ENCODE assay signal across 20 mouse cellular contexts in genomic region chr8:61467553-61467815, GRCm38 (mm10).
"Had no signal": no experiment of that assay in that cellular context is flagged by ENCODE, and none has a peak within 500 bp of the region (broad histone marks: within the 10 kb centered on the region; RNA-seq: fewer than 3 reads in every experiment).

No protein-coding gene starts in this region.

- H3K9ac ChIP-seq: limb, embryonic 12.5 days; limb, embryonic 15.5 days; liver, embryonic 14.5 days; liver, postnatal 0 days; lung, embryonic 14.5 days; neural tube, embryonic 12.5 days; stomach, embryonic 15.5 days had no signal

- DNase-seq: kidney, adult 18-20 months; kidney, adult 9 months; kidney, postnatal 14 days; kidney, postnatal 4 days; left cerebral cortex, postnatal 4 days; liver, postnatal 0 days; lung, embryonic 14.5 days; retina, postnatal 1 day; right cerebral cortex, postnatal 25 days; spleen, adult 18-20 months; thymus, postnatal 25 days had no signal

- H3K4me2 ChIP-seq: limb, embryonic 12.5 days; limb, embryonic 15.5 days; liver, embryonic 11.5 days; lung, embryonic 14.5 days; neural tube, embryonic 12.5 days; stomach, embryonic 15.5 days had no signal

- H3K36me3 ChIP-seq: limb, embryonic 12.5 days; limb, embryonic 15.5 days; neural tube, embryonic 12.5 days; stomach, embryonic 15.5 days had no signal

- ATAC-seq: intestine, embryonic 16.5 days; liver, postnatal 0 days; lung, postnatal 0 days had no signal

- H3K27ac ChIP-seq: limb, embryonic 12.5 days; limb, embryonic 15.5 days; liver, embryonic 14.5 days; macrophage; neural tube, embryonic 12.5 days; stomach, embryonic 15.5 days had no signal

- H3K4me3 ChIP-seq: limb, embryonic 12.5 days; limb, embryonic 15.5 days; neural tube, embryonic 12.5 days; stomach, embryonic 15.5 days had no signal

- H3K4me1 ChIP-seq: limb, embryonic 12.5 days; limb, embryonic 15.5 days; stomach, embryonic 15.5 days had no signal

- H3K27me3 ChIP-seq: limb, embryonic 12.5 days; limb, embryonic 15.5 days; neural tube, embryonic 12.5 days; stomach, embryonic 15.5 days had no signal

- H3K9me3 ChIP-seq: limb, embryonic 12.5 days; limb, embryonic 15.5 days; neural tube, embryonic 12.5 days; stomach, embryonic 15.5 days had no signal
